Mouse (Mus musculus): ENCODE measurements around the gene Tmbim1.
"Not testable (repeated sequence)": the region's sequence is repeated elsewhere in the genome, so short reads cannot be mapped to it uniquely, and the experiment has no call there.

The Tmbim1 gene

DNA sequence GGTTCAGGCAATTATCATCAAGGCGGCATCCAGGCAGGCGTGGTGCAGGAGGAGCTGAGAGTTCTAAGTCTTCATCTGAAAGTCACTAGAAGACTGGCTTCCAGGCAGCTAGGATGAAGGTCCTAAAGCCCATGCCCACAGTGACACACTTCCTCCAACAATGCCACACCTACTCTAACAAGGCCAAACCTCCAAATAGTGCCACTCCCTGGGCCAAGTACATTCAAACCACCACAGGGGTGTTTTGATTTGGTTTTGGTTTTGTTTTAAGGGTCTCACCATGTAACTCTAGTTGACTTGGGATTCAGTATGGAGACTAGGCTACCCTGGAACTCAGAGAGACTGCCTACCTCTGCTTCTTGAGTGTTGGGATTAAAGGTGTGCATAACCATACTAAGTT lies at the start of gene Tmbim1:
Gene Tmbim1 (minus strand): TSS at position 101 of the 400 bp plus-strand sequence.
- no peak for DNase-seq (ENCODE audit: low read depth in 2 of 2, low spot score in 2 of 2)

DNA sequence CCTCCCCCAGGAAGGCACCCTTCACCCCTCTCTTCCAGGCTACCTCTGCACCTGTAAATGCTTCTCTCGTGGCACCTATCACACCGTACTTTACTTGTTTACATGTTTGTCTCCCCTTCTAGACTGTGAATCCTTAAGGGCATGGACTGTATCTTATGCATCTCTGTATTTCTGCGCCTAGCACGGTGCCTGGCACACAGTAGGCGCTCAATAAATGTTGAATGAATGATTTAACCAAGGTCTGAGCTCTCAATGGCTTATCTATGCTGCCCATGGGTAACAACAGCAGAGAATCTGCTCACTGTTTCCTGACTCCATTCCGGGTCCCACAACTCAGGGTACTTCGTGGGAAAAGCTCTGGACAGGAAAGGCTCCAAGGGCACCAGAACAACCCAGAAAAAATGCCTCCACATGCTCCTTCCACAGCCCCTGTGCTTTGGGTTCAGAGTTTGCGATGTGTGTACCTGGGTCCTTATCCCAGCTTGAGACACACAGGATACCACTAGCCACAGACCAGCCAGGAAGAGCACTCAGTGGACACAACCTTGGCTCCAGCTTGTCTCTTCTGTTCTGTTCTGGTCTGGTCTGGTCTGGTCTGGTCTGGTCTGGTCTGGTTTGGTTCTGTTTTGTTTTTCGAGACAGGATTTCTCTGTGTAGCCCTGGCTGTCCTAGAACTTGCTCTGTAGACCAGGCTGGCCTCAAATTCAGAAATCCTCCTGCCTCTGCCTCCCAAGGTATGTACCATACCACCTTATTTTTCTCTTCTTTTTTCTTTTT lies 48.2 kb upstream of the Tmbim1 start:
- no peak for DNase-seq (ENCODE audit: low read depth in 2 of 2, low spot score in 2 of 2)

DNA sequence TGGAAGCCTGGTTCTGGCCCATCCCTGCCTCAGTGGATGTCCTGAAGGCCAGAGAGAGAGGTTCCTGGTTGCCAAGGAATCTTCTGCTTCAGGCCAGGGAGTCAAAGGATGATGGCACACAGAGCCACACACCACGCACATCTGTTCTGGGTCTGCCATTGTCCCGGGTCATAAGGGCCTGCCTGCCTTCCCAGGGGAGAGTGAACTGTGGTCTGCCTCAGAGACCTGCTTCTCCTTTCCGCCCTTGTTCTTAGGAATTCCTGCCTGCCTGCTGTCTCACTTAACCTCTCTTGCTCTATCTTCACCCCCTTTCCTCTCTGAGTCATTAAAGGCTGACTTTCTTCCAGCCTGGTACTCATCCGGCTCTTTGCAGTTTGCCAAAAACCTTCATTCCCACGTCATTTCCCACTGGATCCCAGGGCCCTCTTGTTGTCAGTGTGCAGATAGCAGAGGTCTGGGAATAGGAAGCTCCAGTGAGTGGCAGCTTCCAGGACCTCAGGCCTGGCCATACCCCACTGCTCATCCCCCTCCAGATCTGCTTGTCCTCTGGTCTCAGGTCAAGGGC lies 47.2 kb upstream of the Tmbim1 start:
- DNase-seq (ENCODE audit: low read depth in 2 of 2, low spot score in 2 of 2) = no peak

DNA sequence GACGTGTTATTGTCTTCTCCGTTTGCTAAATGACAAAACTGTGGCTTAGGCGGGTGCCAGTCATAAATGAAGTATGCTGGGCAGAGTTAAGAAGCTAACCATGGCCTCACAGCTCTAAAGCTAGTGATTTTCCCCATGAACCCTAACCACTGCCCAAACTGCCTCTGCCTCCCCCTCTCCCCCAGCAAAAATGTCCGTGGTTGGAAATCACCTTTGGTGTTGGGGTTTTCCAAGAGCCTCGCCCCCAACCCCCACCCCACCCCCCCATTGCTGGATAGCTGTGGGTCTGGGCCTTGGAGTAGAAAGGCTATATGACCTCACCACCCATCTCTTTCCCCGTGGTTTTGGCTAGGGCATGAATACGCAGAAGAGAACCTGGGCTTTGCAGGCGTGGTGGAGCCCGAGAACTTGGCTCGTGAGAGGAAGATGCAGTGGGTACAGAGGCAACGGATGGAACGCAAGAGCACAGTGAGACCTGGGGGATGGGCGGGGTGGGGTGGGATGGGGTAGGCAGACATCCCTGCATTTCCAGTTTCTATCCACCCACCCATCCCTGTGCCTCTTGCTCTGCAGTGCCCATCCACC lies 45.9 kb upstream of the Tmbim1 start:
- no peak for DNase-seq (ENCODE audit: low read depth in 2 of 2, low spot score in 2 of 2)

DNA sequence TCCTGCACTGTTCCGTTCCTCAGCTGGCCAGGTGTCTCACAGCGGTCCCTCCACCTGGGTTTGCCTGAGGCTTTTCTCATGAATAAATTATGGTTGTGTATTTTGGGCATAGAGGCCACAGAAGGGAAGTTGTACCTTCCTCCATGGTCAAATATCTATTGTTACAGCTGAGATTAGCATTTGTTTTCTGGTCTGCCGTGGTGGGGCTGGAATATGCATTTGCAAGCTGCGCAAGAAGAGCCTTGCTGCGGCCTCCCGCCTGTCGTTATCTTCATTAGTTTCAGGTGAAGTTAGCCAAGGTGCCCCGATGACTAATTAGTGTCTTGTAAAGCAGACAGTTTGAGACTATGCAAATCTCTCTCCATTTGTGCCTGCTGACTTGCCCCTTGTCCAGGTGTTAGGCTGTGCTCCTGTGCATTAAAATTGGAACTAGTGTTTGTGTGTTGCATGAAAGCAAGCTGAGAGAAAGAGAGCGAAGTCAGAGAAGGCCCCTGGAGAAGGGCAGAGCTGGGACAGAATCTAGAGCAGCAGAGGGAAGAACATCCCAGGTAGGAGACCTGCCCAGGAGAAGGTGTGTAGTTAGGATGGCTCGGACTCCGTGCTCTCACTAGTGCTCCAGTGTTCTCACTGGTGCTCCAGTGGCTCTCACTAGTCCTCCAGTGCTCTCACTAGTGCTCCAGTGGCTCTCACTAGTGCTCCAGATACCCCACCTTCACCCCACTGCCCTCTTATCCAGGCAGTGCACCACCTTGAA lies 38.9 kb upstream of the Tmbim1 start:
- no peak for DNase-seq (ENCODE audit: low read depth in 2 of 2, low spot score in 2 of 2)

DNA sequence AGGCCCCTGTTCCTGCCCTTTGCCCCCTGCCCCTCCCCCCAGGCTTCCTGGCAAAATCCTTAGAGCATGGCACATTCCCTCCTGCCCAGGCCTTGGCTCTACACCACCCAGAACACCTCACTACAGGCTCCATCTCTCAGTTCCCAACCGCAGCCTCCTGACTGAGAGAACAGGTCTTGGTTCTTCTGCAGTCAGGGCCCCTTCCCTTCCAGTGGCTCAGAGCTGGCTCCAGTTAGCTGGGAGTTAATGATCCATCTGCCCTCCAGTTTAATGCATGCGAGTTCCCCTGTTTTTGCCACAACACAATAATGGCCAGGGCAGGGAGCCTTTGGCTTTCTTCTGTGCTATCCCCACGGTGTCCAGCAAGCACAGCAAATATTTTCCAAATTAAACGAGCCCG lies 37.7 kb upstream of the Tmbim1 start:
- no peak for DNase-seq (ENCODE audit: low read depth in 2 of 2, low spot score in 2 of 2)

DNA sequence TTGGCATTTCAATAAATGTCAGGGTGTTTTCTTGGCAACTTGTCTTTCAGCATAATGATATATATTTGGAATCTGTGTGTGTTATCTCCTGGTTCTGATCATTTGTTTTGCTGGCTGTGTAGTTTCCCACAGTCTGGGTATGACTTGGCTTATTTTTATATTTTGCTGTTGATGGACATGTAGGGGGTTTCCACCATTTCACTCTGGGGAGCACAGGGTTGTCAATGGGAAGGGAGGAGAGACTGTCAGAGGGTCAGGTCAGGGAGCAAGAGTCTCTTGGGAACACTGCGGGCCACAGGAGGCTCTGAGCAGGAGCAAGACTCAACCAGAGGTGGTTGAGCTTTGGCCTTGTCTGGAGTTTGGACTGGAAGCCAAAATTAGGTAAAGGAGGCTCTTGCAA lies 36.9 kb upstream of the Tmbim1 start:
- DNase-seq (ENCODE audit: low read depth in 2 of 2, low spot score in 2 of 2) = no peak

DNA sequence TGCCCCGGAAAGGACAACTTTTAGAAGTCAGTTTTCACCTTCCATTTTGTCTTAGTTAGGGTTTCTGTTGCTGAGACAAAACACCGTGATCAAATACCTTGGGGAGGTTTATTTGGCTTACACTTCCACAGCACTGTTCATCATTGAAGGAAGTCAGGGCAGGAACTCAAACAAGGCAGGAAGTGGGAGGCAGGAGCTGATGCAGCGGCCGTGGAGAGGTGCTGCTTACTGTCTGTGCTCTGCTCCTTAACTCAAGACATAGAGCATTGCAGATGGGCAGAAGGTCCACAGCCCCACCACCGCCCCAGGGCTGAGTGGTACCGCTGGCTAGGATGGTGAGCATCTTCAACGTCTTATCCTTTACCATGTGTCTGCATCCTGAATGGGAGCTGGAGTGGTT lies 36.5 kb upstream of the Tmbim1 start:
- no peak for DNase-seq (ENCODE audit: low read depth in 2 of 2, low spot score in 2 of 2)

DNA sequence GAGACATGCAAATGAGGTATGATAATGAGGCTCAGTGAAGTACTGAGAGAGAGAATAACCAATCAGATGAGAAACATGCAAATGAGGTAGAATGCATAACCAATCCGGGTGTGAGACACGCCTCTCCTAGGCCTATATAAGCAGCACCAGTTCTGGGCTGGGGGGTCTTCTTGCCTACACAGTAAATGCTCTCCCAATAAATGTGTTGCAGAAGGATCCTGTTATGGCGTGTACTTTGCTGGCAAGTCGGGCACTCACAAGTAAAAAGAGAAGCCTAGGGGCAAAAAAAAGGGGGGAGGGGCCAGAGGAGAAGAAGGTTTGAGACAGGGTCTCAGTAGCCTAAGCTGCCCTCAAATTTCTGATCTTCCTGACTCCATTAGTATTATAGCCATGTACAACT lies 35.6 kb upstream of the Tmbim1 start:
- not testable (repeated sequence) for DNase-seq (ENCODE audit: low read depth in 2 of 2, low spot score in 2 of 2)

DNA sequence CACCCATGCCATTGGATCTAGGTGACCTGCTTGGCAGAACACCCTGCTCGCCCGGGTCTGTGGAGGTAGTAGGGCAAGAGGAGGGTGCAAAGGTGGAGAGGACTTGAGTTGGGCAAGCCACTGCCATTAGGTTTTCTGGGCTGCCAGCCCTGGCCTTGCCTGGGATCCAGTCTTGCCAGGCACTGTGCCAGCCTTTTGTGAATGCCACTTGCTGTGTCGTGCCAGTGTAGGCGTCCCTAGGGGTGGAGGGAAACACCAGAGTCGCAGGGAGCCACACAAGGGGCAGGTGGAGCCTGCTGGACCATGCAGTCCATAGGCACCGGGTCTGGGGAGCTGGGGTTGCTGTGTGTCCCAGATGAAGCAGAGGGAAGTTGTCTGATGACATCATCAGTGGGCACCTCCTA lies 34.9 kb upstream of the Tmbim1 start:
- no peak for DNase-seq (ENCODE audit: low read depth in 2 of 2, low spot score in 2 of 2)

DNA sequence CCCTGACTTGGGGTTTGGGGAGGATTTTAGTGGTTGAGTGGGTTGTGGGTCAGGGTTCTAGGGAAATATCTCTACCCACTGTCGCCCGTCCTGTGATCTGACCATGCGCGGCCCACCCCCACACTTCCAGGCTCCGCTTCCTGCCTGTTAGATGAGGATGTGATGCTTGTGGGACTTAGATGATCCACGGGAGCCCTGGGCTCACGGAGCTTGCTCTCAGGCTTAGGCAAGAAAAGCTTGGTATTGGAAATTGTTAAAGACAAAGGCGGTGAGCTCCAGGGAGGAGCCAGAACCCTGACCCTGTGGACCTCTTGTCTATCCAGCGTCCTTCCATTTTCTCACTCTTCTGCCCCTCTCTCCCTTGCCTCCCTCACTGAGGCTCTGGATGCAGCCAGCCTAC lies 34.5 kb upstream of the Tmbim1 start:
- DNase-seq (ENCODE audit: low read depth in 2 of 2, low spot score in 2 of 2) = no peak

DNA sequence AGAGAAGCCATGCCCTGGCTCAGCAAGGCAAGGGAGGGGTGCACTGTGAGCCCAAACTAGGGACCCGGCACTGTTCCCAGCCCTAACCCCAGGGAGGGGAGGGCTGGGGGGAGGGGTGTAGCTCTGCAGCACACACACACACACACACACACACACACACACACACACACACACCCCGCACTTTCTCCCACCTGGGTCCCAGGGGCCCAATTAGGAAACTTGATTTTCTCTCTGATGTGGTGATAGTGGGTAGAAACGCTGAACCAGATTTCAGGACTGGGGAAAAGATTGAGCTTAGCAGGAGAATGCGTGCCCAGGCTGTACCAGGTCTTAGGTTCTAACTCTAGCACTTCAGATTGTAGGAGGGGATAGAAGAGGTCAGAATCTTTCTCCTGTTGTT lies 33.2 kb upstream of the Tmbim1 start:
- DNase-seq (ENCODE audit: low read depth in 2 of 2, low spot score in 2 of 2) = no peak

DNA sequence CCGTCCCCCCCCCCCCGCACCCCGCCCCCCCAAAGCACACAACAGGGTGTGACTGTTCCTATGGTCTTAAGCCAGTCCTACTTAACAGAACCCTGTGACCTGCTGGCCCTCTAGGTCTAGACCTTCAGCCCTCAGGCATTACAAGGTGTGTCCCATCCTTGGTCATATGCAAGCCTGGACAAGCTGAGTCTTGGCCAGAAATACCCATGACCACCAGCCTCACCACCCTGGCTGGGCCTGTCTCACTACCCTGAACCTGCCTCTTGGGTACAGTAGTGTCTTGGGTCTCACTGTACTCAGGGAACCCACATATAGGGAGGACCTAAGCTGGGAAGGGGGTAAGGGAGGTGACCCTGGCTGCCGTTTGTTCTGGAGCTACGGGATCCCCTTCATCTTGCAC lies 32.6 kb upstream of the Tmbim1 start:
- no peak for DNase-seq (ENCODE audit: low read depth in 2 of 2, low spot score in 2 of 2)

DNA sequence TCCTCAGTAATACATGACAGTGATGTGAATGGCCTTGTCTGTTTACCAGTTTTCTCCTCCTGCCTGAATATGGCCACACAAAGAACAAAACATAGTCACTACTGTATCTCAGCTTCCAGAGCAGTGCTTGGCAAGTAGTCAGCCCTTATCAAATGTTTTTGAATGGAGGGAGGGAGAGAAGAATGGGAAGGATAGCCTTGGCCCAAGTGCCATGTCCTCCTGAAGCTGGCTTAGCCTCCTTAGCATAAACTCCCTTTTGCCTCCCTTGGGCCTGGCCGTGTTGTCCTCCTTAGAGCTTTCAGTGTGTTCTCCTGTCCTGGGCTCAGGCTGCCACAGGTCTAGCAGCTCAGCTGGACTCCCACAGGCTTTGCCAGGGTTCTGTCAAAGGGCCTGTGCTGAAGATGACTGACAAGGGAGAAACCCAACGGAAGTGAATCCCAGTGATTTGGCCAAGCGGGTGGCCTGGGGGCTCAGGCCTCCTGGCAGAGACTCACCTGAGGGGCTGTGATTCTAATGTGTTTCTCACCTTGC lies 31.9 kb upstream of the Tmbim1 start:
- no peak for DNase-seq (ENCODE audit: low read depth in 2 of 2, low spot score in 2 of 2)

DNA sequence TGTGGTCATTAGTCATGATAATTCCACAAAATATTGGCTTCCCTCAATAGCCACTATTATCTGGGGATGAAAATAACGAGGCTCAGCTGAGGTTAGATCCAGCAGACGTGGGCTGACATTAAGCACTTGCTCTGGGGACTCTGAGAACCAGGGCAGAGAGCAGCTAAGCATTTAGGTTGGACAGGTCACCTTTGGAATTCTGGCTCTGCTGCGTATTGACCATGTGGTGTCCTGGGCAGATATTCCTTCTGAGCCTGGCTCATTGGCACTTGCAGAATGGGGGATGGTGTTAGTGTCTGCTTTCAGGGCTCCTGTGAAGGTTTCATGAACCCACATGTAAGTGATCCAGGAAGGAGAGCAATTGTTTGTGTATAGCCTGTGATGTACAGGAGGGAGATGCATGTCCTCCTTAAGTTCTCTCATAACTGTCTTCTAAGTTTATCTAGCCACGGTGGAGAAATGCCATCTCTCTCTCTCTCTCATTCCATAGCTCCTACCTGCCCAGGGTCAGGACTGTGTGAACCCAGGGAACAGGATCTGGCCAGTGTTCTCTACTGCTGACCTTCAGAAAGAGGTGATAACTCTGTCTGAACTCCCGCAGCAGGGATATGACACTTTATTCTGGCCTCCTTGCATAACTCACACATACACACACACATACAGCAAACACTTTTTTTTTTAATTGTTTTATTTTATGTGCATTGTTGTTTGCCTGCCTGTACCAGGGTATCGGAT lies 30.2 kb upstream of the Tmbim1 start:
- no peak for DNase-seq (ENCODE audit: low read depth in 2 of 2, low spot score in 2 of 2)

DNA sequence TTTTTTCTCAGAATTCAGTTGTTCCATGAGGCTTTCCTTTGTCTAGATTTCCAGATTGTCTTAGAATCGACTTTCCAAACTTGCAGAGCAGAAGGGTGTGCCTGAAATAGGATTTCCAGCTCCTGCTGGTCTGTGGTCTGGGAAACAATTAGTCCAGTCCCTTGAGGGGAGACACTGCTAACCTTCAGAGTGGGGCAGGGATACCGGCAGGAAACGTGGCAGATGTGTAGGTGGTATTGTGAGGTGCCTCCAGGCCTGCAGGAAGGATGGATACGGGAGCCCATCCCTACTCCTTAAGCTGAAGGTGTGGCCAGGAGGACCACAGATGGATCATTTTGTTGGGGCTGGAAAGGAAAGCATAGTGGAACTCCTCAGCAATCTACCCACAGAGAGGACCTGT lies 29.6 kb upstream of the Tmbim1 start:
- DNase-seq (ENCODE audit: low read depth in 2 of 2, low spot score in 2 of 2) = no peak

DNA sequence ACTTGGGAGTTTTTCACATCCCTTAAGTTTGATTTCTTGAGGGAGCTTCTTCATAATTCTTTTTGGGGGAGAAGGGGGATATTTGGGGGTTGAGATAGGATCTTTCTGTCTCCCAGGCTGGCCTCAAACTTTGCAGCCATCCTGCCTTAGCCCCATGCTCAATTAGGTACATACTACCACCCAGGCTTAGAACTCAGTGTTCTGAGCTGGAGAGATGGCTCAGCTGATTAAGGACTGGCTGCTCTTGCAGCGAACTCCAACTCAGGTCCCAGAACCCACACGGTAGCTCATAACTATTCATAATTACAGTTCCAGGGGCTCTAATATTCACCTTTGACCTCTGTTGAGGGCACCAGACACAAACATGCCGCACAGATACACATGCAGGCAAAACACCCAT lies 29.2 kb upstream of the Tmbim1 start:
- DNase-seq (ENCODE audit: low read depth in 2 of 2, low spot score in 2 of 2) = no peak

DNA sequence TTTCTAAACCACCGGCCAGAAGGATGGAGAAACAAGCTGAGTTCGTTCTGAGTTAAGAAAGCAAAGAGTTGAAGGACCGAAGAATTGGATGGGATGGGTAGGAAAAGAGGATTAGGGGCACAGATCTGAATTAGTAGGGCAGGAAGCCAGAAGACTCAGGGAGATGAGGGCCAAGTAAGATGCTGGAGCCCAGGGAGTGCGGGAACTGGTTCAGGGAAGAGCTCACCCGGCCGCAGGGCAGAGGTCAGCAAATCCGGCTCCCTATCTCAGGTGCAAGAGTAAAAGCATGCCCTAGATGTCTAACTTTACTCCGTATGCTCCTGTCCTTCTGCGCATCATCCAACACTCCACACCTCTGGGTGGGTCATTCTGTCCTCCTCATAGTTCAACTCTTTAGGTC lies 27.5 kb upstream of the Tmbim1 start:
- DNase-seq (ENCODE audit: low read depth in 2 of 2, low spot score in 2 of 2) = peak in 1 of 2 experiments; percentile 4

DNA sequence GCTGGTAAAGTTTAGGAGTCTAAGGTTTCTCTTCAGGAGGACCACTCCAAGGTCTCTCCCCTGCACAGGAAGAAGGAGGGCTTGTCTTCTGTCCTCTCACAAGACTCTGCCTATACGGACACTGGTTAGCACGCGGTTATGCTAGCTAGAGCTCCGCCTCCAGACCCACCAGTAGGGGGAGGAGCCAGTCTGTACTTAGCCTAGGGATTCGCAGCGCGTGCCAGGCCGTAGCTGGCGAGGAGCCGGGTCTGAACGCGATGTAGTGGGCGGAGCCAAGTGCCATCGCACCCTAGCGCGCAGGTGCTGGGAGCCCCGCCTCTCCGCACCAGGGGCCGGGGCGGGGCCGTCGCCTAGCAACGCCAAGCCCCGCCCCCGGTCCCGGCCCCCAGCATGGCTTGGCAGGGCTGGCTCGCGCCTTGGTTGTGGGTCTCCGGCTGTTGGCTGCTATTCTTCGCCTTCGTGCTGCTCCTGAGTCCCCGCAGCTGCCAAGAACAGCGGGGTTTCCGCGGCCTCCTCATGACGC lies 26.9 kb upstream of the Tmbim1 start:
- peak; percentile 79 to 85 for DNase-seq (ENCODE audit: low read depth in 2 of 2, low spot score in 2 of 2)

DNA sequence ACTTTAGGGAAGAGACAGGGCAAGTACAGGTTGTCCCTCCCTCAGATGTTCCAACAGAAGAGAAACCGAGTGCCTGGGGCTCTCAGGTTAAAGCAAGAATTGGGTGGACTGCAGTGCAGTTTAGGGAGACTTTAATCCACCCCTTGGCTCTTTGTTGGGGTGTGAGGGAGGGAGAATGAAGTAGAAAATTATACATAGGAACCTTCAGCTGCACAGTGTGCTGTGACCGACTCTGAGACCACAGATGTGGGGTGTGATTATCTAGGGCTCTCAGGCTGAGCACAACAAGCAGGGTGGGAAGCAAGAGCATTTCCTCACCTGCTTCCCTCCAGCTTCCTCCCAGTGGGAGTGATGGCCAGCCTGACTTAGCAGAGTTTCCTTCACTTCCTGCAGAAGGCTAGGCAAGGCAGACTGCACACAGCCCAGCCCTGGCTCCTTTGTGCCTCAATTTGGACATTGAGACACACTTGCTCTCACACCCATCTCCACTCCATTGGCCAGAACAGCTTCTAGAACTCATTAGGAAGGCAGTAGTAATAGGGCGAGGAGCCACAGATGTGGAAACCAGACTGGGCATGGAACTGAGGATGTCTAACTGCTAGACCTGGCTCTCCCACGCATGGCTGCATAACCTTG lies 25.7 kb upstream of the Tmbim1 start:
- DNase-seq (ENCODE audit: low read depth in 2 of 2, low spot score in 2 of 2) = no peak

All from CD8-positive naive resting alpha-beta T cell, adult 2 months (primary cell).